Mouse (Mus musculus): ENCODE measurements around the gene Shc3.

Gene Shc3

DNA sequence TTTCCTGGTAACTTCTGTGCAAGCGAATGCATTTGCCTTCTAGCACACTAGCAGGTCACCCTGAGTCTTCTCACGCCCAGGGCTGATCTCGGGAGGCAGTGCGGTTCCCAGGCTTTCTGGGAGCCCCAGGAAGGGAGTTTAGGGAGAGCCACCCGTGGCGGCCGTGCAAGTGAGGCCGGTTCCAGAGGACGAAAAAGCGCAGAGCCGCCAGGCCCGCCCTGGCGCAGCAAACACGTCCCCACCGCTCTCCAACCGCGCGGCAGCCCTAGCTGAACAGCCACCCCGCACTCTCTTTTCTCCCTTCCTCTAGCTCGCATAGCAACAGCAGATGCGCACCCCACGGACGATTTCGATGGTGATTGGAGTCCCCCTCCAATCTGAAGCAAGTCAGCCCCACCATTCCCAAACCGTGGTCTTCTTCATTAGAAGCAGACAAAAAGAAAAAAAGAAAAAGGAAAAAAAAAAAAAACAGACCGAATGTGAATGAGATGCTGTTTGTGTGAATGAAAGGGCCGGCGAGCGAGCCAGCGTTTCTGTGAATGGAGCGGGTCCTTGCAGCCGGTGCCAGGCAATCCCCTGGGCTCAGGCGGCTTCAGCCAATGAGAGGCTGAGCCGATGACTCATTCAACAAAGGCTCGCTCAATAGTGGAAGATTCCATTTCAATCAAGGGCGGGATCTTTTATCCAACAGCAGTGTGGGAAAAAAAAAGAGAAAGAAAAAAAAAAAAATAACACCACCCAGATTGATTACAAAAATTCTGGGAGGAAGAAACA, at the start of gene Shc3:
Shc3 (minus strand) TSS at position 509 of the 774 bp plus-strand sequence.
- in situ Hi-C loops (cut with MboI; ENCODE audit: low pct_unique_long_range_greater_than_20kb in 1 of 2, low sequenced_read_pairs in 2 of 2, unreplicated experiment in 1 of 2): no loop called here

DNA sequence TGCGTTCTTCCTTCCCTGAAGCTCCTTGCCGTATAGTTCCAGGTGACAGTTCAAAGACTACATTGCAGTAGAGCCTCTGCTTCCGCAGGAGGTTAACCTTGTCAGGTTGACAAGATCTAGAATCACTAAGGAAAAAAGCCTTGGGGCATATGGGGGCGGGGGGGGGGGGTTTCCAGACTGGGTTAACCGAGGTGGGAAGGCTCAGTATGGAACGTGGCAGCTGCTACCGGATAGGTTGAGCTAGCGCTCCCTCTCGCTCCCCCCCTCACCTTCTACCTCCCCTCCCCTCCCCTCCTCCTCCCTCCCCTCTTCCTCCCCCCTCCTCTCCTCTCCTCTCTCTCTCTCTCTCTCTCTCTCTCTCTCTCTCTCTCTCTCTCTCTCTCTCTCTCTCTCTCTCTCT, 49.4 kb upstream of the Shc3 start:
- in situ Hi-C loops (cut with MboI; ENCODE audit: low pct_unique_long_range_greater_than_20kb in 1 of 2, low sequenced_read_pairs in 2 of 2, unreplicated experiment in 1 of 2): loop anchor here (10.0 to 25.0 kb wide), 2 partner anchors 184 to 656 kb away; no protein-coding TSS in a partner anchor

GRCm38 (mm10) chr13:51617861-51618260, 48.6 kb upstream of the Shc3 start:
- in situ Hi-C loops (cut with MboI; ENCODE audit: low pct_unique_long_range_greater_than_20kb in 1 of 2, low sequenced_read_pairs in 2 of 2, unreplicated experiment in 1 of 2): loop anchor here (10.0 to 25.0 kb wide), 2 partner anchors 183 to 656 kb away; no protein-coding TSS in a partner anchor

GRCm38 (mm10) chr13:51617306-51617705, 48.1 kb upstream of the Shc3 start:
- in situ Hi-C loops (cut with MboI; ENCODE audit: low pct_unique_long_range_greater_than_20kb in 1 of 2, low sequenced_read_pairs in 2 of 2, unreplicated experiment in 1 of 2): loop anchor here (10.0 to 25.0 kb wide), 2 partner anchors 183 to 655 kb away; no protein-coding TSS in a partner anchor

DNA sequence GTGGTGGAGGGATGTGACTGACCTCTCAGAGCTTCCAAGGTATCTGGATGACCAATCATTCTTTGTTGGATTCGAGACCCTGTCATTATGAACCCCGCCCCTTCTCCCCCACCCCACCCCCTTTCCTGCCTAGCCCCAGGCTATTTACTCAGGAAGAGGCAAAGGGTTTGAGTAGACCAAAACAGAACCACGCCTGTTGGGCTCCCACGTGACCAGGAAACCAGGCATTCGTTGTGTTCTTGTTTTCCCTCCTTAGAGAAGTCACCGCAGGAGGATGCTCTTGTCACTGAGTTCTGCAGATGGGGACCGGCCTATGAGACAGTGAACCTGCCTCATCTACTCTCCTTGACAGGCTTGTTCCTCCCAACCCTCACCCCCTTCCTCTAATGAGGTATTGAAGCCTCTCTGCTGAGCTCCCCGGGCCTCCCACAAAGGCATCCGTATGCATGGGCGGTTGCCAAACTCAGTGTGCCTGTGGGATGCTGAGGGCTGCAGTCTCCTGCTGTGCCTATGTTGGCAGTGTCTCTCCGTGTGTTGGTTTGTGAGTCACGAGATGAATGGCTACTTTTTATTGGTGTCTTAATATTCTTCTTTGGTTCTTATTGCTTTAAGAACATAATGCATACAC, 47.3 kb upstream of the Shc3 start:
- in situ Hi-C loops (cut with MboI; ENCODE audit: low pct_unique_long_range_greater_than_20kb in 1 of 2, low sequenced_read_pairs in 2 of 2, unreplicated experiment in 1 of 2): loop anchor here (10.0 to 25.0 kb wide), 2 partner anchors 182 to 654 kb away; no protein-coding TSS in a partner anchor

GRCm38 (mm10) chr13:51615815-51616214, 46.6 kb upstream of the Shc3 start:
- in situ Hi-C loops (cut with MboI; ENCODE audit: low pct_unique_long_range_greater_than_20kb in 1 of 2, low sequenced_read_pairs in 2 of 2, unreplicated experiment in 1 of 2): loop anchor here (10.0 to 25.0 kb wide), 2 partner anchors 181 to 654 kb away; no protein-coding TSS in a partner anchor

DNA sequence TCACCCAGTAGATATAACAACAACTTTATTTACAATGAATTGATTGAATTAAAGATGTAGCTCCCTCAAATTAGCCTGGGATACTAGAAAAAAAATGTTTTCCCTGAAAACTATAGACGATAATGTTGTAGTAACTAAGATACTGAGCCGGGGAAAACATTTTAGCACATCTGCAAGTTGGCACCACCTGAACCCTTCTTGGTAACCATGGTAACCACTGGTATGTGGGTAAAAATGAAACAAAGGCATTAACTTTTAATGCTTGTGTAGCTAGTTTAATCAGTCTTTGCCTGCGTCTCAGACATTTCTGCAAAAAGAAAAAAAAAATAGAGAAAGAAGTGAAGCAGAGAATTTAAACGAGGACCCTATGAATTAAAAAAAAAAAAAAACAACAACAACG, 42.3 kb upstream of the Shc3 start:
- in situ Hi-C loops (cut with MboI; ENCODE audit: low pct_unique_long_range_greater_than_20kb in 1 of 2, low sequenced_read_pairs in 2 of 2, unreplicated experiment in 1 of 2): loop anchor here (10.0 to 25.0 kb wide), 2 partner anchors 177 to 649 kb away; no protein-coding TSS in a partner anchor

GRCm38 (mm10) chr13:51611060-51611459, 41.8 kb upstream of the Shc3 start:
- in situ Hi-C loops (cut with MboI; ENCODE audit: low pct_unique_long_range_greater_than_20kb in 1 of 2, low sequenced_read_pairs in 2 of 2, unreplicated experiment in 1 of 2): loop anchor here (10.0 to 25.0 kb wide), 2 partner anchors 176 to 649 kb away; no protein-coding TSS in a partner anchor

DNA sequence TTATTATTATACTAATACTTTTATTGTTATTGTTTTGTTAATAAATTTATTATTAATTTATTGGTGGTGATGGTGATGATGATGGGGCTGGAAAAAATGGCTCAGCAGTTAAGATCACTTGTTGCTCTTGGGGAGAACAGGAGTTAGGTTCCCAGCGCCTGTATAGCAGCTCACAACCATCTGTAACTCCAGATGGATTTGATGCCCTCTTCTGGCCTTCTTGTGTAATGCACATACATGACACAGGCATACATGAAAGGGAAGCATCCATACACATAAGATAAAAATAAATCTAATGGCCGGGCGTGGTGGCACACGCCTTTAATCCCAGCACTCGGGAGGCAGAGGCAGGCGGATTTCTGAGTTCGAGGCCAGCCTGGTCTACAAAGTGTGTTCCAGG, 40.0 kb upstream of the Shc3 start:
- in situ Hi-C loops (cut with MboI; ENCODE audit: low pct_unique_long_range_greater_than_20kb in 1 of 2, low sequenced_read_pairs in 2 of 2, unreplicated experiment in 1 of 2): loop anchor here (25.0 kb wide), 1 partner anchor 647 kb away; no protein-coding TSS in a partner anchor

- in situ Hi-C loops (cut with MboI; ENCODE audit: low pct_unique_long_range_greater_than_20kb in 1 of 2, low sequenced_read_pairs in 2 of 2, unreplicated experiment in 1 of 2): loop anchor here (25.0 kb wide), 1 partner anchor 642 kb away; no protein-coding TSS in a partner anchor
Measured at GRCm38 (mm10) chr13:51603894-51604244, 34.6 kb upstream of the Shc3 start.

GRCm38 (mm10) chr13:51603221-51603893, 34.1 kb upstream of the Shc3 start:
- in situ Hi-C loops (cut with MboI; ENCODE audit: low pct_unique_long_range_greater_than_20kb in 1 of 2, low sequenced_read_pairs in 2 of 2, unreplicated experiment in 1 of 2): loop anchor here (25.0 kb wide), 1 partner anchor 641 kb away; no protein-coding TSS in a partner anchor

DNA sequence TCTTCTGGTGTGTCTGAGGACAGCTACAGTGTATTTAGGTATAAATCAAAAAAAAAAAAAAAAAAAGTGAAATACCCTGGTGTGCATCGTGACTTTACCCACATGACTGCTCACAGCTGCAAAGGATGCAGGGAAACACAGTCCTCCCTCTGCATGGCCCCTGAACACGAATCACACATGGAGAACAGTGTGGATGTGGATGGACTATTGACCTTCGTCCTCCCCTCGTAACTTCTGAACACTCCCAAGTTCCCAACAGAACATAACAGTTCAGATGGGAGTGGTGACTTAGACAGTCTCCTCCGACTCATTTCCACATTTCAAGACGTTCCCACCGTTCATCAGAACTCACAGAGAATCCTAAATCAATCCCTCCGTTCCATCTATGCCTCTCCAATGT, 33.5 kb upstream of the Shc3 start:
- in situ Hi-C loops (cut with MboI; ENCODE audit: low pct_unique_long_range_greater_than_20kb in 1 of 2, low sequenced_read_pairs in 2 of 2, unreplicated experiment in 1 of 2): loop anchor here (25.0 kb wide), 1 partner anchor 640 kb away; no protein-coding TSS in a partner anchor

GRCm38 (mm10) chr13:51600169-51600568, 30.9 kb upstream of the Shc3 start:
- in situ Hi-C loops (cut with MboI; ENCODE audit: low pct_unique_long_range_greater_than_20kb in 1 of 2, low sequenced_read_pairs in 2 of 2, unreplicated experiment in 1 of 2): loop anchor here (25.0 kb wide), 1 partner anchor 638 kb away; no protein-coding TSS in a partner anchor

- in situ Hi-C loops (cut with MboI; ENCODE audit: low pct_unique_long_range_greater_than_20kb in 1 of 2, low sequenced_read_pairs in 2 of 2, unreplicated experiment in 1 of 2): no loop called here
Measured at GRCm38 (mm10) chr13:51598063-51598462, 28.8 kb upstream of the Shc3 start.

- in situ Hi-C loops (cut with MboI; ENCODE audit: low pct_unique_long_range_greater_than_20kb in 1 of 2, low sequenced_read_pairs in 2 of 2, unreplicated experiment in 1 of 2): no loop called here
Measured at GRCm38 (mm10) chr13:51595404-51595803, 26.2 kb upstream of the Shc3 start.

DNA sequence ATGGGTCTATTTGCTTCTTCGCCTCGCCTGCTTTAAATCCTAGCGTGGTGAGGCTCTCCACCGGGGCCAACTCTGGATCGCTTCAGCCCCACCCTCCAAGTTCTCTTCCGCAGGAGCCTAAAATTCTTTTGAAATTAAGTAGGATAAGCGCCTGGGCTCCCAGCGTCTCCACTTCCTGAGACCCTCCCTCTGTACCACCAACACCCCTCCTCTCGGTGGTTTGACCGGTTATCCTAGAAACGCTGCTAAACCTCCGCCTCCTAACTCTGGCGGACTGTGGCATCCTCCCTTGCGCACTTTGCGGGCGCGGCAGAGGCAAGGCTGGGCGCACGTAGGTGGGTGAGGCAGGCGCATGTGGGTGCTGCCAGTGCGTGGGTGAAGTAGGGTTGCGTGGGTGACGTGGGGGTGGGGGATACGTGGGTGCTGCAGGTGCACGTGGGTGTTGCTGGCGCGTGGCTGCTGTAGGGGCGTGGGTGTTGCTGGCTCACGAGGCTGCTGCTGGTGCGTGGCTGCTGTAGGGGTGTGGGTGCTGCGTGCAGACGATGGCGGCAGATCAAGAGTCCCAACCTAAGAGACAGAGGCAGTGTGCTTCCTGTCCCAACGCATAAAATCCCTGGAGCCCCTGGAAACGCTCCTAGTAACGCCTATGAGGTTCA, 25.6 kb upstream of the Shc3 start:
- in situ Hi-C loops (cut with MboI; ENCODE audit: low pct_unique_long_range_greater_than_20kb in 1 of 2, low sequenced_read_pairs in 2 of 2, unreplicated experiment in 1 of 2): no loop called here

DNA sequence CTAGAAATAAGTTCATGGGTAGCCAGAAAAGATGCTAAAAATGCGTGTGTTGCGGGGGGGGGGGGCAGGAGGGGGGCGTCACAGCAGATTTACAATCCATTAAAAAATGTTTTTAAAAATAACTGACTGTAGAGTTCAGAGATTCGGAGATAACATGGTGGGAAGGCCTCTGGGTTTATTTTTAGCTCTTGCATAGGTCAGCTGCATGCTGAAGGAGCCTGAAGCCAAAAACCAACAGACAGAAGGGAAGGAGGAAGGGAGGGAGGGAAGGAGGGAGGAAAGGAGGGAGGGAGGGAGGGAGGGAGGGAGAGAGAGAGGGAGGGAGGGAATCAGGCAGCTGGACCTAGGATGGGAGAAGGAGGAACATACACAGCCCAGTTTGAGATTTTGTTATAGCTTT, 18.8 kb upstream of the Shc3 start:
- in situ Hi-C loops (cut with MboI; ENCODE audit: low pct_unique_long_range_greater_than_20kb in 1 of 2, low sequenced_read_pairs in 2 of 2, unreplicated experiment in 1 of 2): no loop called here

DNA sequence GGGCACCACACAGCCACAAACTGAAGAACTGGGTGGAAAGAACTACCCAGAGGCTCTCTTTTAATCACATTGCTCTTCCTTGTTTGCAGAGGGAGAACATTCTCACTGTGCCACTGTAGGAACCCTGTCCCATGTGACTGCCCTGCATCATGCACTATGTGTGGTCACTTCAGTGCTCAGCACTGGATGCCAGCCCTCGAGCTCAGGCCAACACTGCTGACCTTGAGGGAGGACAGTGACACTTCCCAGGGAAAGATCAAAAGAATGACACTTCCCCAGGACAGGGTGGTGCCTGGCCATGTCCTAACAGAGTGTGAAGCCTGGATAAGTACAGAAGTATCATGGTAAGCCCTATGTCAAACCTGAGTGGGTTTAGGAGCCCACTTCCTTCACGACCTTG, 13.0 kb upstream of the Shc3 start:
- in situ Hi-C loops (cut with MboI; ENCODE audit: low pct_unique_long_range_greater_than_20kb in 1 of 2, low sequenced_read_pairs in 2 of 2, unreplicated experiment in 1 of 2): no loop called here
